Mouse (Mus musculus): Measurements from ENCODE around the gene Cd79a. TPM values are rescaled to one million over a fixed set of nuclear protein-coding genes. Genes with fewer than 3 reads are reported as not detected.

Gene Cd79a
- 0.29 and 0.47 TPM in 2 replicates for polyA plus RNA-seq (2015; fragmentation: Nextera tagmentation; extraction: Ambion mirVana)

GRCm38 (mm10) chr7:24897224-24897623 lies at the start of gene Cd79a:
Gene Cd79a, plus strand, starts transcription at chr7:24897381.
- Histone ChIP-seq H3K4me1 (ENCODE audit: control insufficient read depth, insufficient read depth, low read length) (no peaks in the 10 kb centered on the region), H3K9ac (ENCODE audit: low read depth, low read length) (no peak within 1 kb of the TSS), H3K4me3 (ENCODE audit: low read depth, low read length) (no peak within 1 kb of the TSS), H3K27me3 (ENCODE audit: control insufficient read depth, insufficient read depth, low read depth, low read length) (no peaks in the 10 kb centered on the region), H3K4me2 (ENCODE audit: low read length) (no peak within 1 kb of the TSS), H3K36me3 (ENCODE audit: control insufficient read depth, insufficient read depth, low read length) (no peaks in the 10 kb centered on the region), H3K27ac (ENCODE audit: low read length) (no peak within 1 kb of the TSS), H3K9me3 (replicated peaks; ENCODE audit: control insufficient read depth, low read length, poor library complexity, severe bottlenecking) (no peaks in the 10 kb centered on the region)
- 90% methylated on average over 12 of the region's 12 CpGs for WGBS
- ATAC-seq = no peak

- Histone ChIP-seq H3K27me3 (ENCODE audit: control insufficient read depth, insufficient read depth, low read depth, low read length) (no peaks in the 10 kb centered on the region), H3K9ac (ENCODE audit: low read depth, low read length) (no peak overlapping the region), H3K4me1 (ENCODE audit: control insufficient read depth, insufficient read depth, low read length) (no peaks in the 10 kb centered on the region; the same call in 1 of the 2 replicates), H3K9me3 (replicated peaks; ENCODE audit: control insufficient read depth, low read length, poor library complexity, severe bottlenecking) (no peaks in the 10 kb centered on the region), H3K4me2 (ENCODE audit: low read length) (no peak overlapping the region), H3K36me3 (ENCODE audit: control insufficient read depth, insufficient read depth, low read length) (no peaks in the 10 kb centered on the region), H3K4me3 (ENCODE audit: low read depth, low read length) (no peak overlapping the region), H3K27ac (ENCODE audit: low read length) (no peak overlapping the region)
- no peak for ATAC-seq
- WGBS = 22% methylated on average over 5 of the region's 5 CpGs
Observed at GRCm38 (mm10) chr7:24850162-24850561, 47.0 kb upstream of the Cd79a start.

- no peak overlapping the region for H3K27ac ChIP-seq (ENCODE audit: low read length)
- H3K9me3 ChIP-seq (replicated peaks; ENCODE audit: control insufficient read depth, low read length, poor library complexity, severe bottlenecking) = no peaks in the 10 kb centered on the region
- no peaks in the 10 kb centered on the region for H3K36me3 ChIP-seq (ENCODE audit: control insufficient read depth, insufficient read depth, low read length)
- no peak for ATAC-seq
- H3K9ac ChIP-seq (ENCODE audit: low read depth, low read length) = no peak overlapping the region
- WGBS = 39% methylated on average over 6 of the region's 6 CpGs
- no peak overlapping the region for H3K4me3 ChIP-seq (ENCODE audit: low read depth, low read length)
- H3K4me1 ChIP-seq (ENCODE audit: control insufficient read depth, insufficient read depth, low read length) = no peaks in the 10 kb centered on the region
- H3K27me3 ChIP-seq (ENCODE audit: control insufficient read depth, insufficient read depth, low read depth, low read length) = no peaks in the 10 kb centered on the region
- no peak overlapping the region for H3K4me2 ChIP-seq (ENCODE audit: low read length)
Observed at GRCm38 (mm10) chr7:24850899-24851303, 46.3 kb upstream of the Cd79a start.

- no peaks in the 10 kb centered on the region for H3K27me3 ChIP-seq (ENCODE audit: control insufficient read depth, insufficient read depth, low read depth, low read length)
- no peak overlapping the region for H3K4me2 ChIP-seq (ENCODE audit: low read length)
- no peak for ATAC-seq
- H3K4me1 ChIP-seq (ENCODE audit: control insufficient read depth, insufficient read depth, low read length) = no peaks in the 10 kb centered on the region
- no peak overlapping the region for H3K27ac ChIP-seq (ENCODE audit: low read length)
- H3K36me3 ChIP-seq (ENCODE audit: control insufficient read depth, insufficient read depth, low read length) = no peaks in the 10 kb centered on the region
- no peak overlapping the region for H3K4me3 ChIP-seq (ENCODE audit: low read depth, low read length)
- no peak overlapping the region for H3K9ac ChIP-seq (ENCODE audit: low read depth, low read length)
- no peaks in the 10 kb centered on the region for H3K9me3 ChIP-seq (replicated peaks; ENCODE audit: control insufficient read depth, low read length, poor library complexity, severe bottlenecking)
- 91% methylated on average over 5 of the region's 5 CpGs for WGBS
Observed at GRCm38 (mm10) chr7:24851596-24852325, 45.4 kb upstream of the Cd79a start.

- H3K36me3 ChIP-seq (ENCODE audit: control insufficient read depth, insufficient read depth, low read length) = no peaks in the 10 kb centered on the region
- WGBS = 81% methylated on average over 8 of the region's 8 CpGs
Observed at GRCm38 (mm10) chr7:24852557-24853232, 44.5 kb upstream of the Cd79a start.

GRCm38 (mm10) chr7:24853233-24853563 lies 44.0 kb upstream of the Cd79a start:
- no peaks in the 10 kb centered on the region for H3K9me3 ChIP-seq (replicated peaks; ENCODE audit: control insufficient read depth, low read length, poor library complexity, severe bottlenecking)
- H3K36me3 ChIP-seq (ENCODE audit: control insufficient read depth, insufficient read depth, low read length) = no peaks in the 10 kb centered on the region
- no peak overlapping the region for H3K4me2 ChIP-seq (ENCODE audit: low read length)
- no peak for ATAC-seq
- no peak overlapping the region for H3K27ac ChIP-seq (ENCODE audit: low read length)
- H3K27me3 ChIP-seq (ENCODE audit: control insufficient read depth, insufficient read depth, low read depth, low read length) = no peaks in the 10 kb centered on the region
- no peak overlapping the region for H3K4me3 ChIP-seq (ENCODE audit: low read depth, low read length)
- H3K4me1 ChIP-seq (ENCODE audit: control insufficient read depth, insufficient read depth, low read length) = no peaks in the 10 kb centered on the region
- no peak overlapping the region for H3K9ac ChIP-seq (ENCODE audit: low read depth, low read length)

More at GRCm38 (mm10) chr7:24852557-24853232, 44.5 kb upstream of the Cd79a start:
- no peaks in the 10 kb centered on the region for H3K27me3 ChIP-seq (ENCODE audit: control insufficient read depth, insufficient read depth, low read depth, low read length)
- no peaks in the 10 kb centered on the region for H3K9me3 ChIP-seq (replicated peaks; ENCODE audit: control insufficient read depth, low read length, poor library complexity, severe bottlenecking)
- H3K4me1 ChIP-seq (ENCODE audit: control insufficient read depth, insufficient read depth, low read length) = no peaks in the 10 kb centered on the region
- no peak overlapping the region for H3K4me2 ChIP-seq (ENCODE audit: low read length)
- no peak overlapping the region for H3K4me3 ChIP-seq (ENCODE audit: low read depth, low read length)
- H3K9ac ChIP-seq (ENCODE audit: low read depth, low read length) = no peak overlapping the region
- H3K27ac ChIP-seq (ENCODE audit: low read length) = no peak overlapping the region
- ATAC-seq = no peak

GRCm38 (mm10) chr7:24853695-24854094 lies 43.5 kb upstream of the Cd79a start:
- H3K4me1 ChIP-seq (ENCODE audit: control insufficient read depth, insufficient read depth, low read length) = no peaks in the 10 kb centered on the region
- H3K9ac ChIP-seq (ENCODE audit: low read depth, low read length) = no peak overlapping the region
- H3K27me3 ChIP-seq (ENCODE audit: control insufficient read depth, insufficient read depth, low read depth, low read length) = no peaks in the 10 kb centered on the region
- no peak overlapping the region for H3K27ac ChIP-seq (ENCODE audit: low read length)
- no peaks in the 10 kb centered on the region for H3K36me3 ChIP-seq (ENCODE audit: control insufficient read depth, insufficient read depth, low read length)
- no peaks in the 10 kb centered on the region for H3K9me3 ChIP-seq (replicated peaks; ENCODE audit: control insufficient read depth, low read length, poor library complexity, severe bottlenecking)
- H3K4me3 ChIP-seq (ENCODE audit: low read depth, low read length) = no peak overlapping the region
- WGBS = 62% methylated on average over 7 of the region's 7 CpGs
- H3K4me2 ChIP-seq (ENCODE audit: low read length) = no peak overlapping the region
- ATAC-seq = no peak

- no peak for ATAC-seq
- Histone ChIP-seq H3K4me3 (ENCODE audit: low read depth, low read length) (no peak overlapping the region), H3K4me1 (ENCODE audit: control insufficient read depth, insufficient read depth, low read length) (no peaks in the 10 kb centered on the region), H3K27me3 (ENCODE audit: control insufficient read depth, insufficient read depth, low read depth, low read length) (no peaks in the 10 kb centered on the region), H3K36me3 (ENCODE audit: control insufficient read depth, insufficient read depth, low read length) (no peaks in the 10 kb centered on the region), H3K4me2 (ENCODE audit: low read length) (no peak overlapping the region), H3K9ac (ENCODE audit: low read depth, low read length) (no peak overlapping the region), H3K9me3 (replicated peaks; ENCODE audit: control insufficient read depth, low read length, poor library complexity, severe bottlenecking) (no peaks in the 10 kb centered on the region), H3K27ac (ENCODE audit: low read length) (no peak overlapping the region)
- WGBS = 32% methylated on average over 6 of the region's 6 CpGs
Observed at GRCm38 (mm10) chr7:24856460-24857120, 40.6 kb upstream of the Cd79a start.

GRCm38 (mm10) chr7:24859234-24859633 lies 37.9 kb upstream of the Cd79a start:
- Histone ChIP-seq H3K27me3 (ENCODE audit: control insufficient read depth, insufficient read depth, low read depth, low read length) (no peaks in the 10 kb centered on the region), H3K4me3 (ENCODE audit: low read depth, low read length) (no peak overlapping the region), H3K4me2 (ENCODE audit: low read length) (no peak overlapping the region), H3K27ac (ENCODE audit: low read length) (no peak overlapping the region), H3K9ac (ENCODE audit: low read depth, low read length) (no peak overlapping the region), H3K9me3 (replicated peaks; ENCODE audit: control insufficient read depth, low read length, poor library complexity, severe bottlenecking) (no peaks in the 10 kb centered on the region), H3K36me3 (ENCODE audit: control insufficient read depth, insufficient read depth, low read length) (no peaks in the 10 kb centered on the region), H3K4me1 (ENCODE audit: control insufficient read depth, insufficient read depth, low read length) (no peaks in the 10 kb centered on the region)
- no peak for ATAC-seq
- 74% methylated on average over 5 of the region's 5 CpGs for WGBS

Data from midbrain, embryonic 16.5 days (tissue).